In genomic region chr16:97006854-97007182, GRCm38 (mm10) we compare ENCODE assay signal across 13 mouse cellular contexts.
DNase-seq lines count a peak whose midpoint lies in the region; ATAC-seq and TF ChIP-seq lines count a peak whose summit lies in the region.
"Had no signal": no experiment of that assay in that cellular context is flagged by ENCODE, and none has a peak within 500 bp of the region (broad histone marks: within the 10 kb centered on the region; RNA-seq: fewer than 3 reads in every experiment).

No protein-coding gene starts in this region.

- TF ChIP-seq EP300 in liver, postnatal 0 days (IDR thresholded peaks at IDR 0.05; ENCODE audit: low read depth), result no peak
- TF ChIP-seq EP300 in lung, postnatal 0 days (IDR thresholded peaks at IDR 0.05), result no peak

- H3K4me1 ChIP-seq in liver, embryonic 11.5 days (replicated peaks; ENCODE audit: control insufficient read depth, insufficient read depth, low read length), result peaks cover 26% of the 10 kb centered on the region
- peaks cover 26% of the 10 kb centered on the region for H3K4me1 ChIP-seq in hindbrain, embryonic 12.5 days
- no peaks in the 10 kb centered on the region; the same call in 1 of the 2 replicates for H3K4me1 ChIP-seq in liver, postnatal 0 days (ENCODE audit: insufficient read depth)
- no peaks in the 10 kb centered on the region for H3K4me1 ChIP-seq in lung, postnatal 0 days (ENCODE audit: insufficient read depth, low read depth, low read length)
- H3K4me1 ChIP-seq: intestine, embryonic 15.5 days; neural tube, embryonic 12.5 days had no signal

- H3K27ac ChIP-seq in liver, embryonic 11.5 days (ENCODE audit: low read depth, low read length), result peak overlapping the region; percentile 90
- peak overlapping the region; percentile 81 for H3K27ac ChIP-seq in hindbrain, embryonic 12.5 days
- 0 out of 2 replicates have a peak overlapping the region, but pooled peaks have one; percentile 9 for H3K27ac ChIP-seq in liver, postnatal 0 days (ENCODE audit: low read depth)
- no peak overlapping the region for H3K27ac ChIP-seq in lung, postnatal 0 days (ENCODE audit: low read length)
- H3K27ac ChIP-seq: intestine, embryonic 15.5 days; neural tube, embryonic 12.5 days had no signal

- H3K4me3 ChIP-seq in liver, embryonic 11.5 days (ENCODE audit: low read depth, low read length), result no peak overlapping the region
- no peak overlapping the region for H3K4me3 ChIP-seq in hindbrain, embryonic 12.5 days
- H3K4me3 ChIP-seq in liver, postnatal 0 days (ENCODE audit: low read depth, low read length), result no peak overlapping the region
- H3K4me3 ChIP-seq in lung, postnatal 0 days (ENCODE audit: low read depth, low read length), result no peak overlapping the region
- H3K4me3 ChIP-seq: intestine, embryonic 15.5 days; layer of hippocampus, adult 2 months; neural tube, embryonic 12.5 days had no signal

- H3K27me3 ChIP-seq in liver, embryonic 11.5 days (replicated peaks; ENCODE audit: control insufficient read depth, insufficient read depth, low read length), result no peaks in the 10 kb centered on the region
- H3K27me3 ChIP-seq in hindbrain, embryonic 12.5 days, result no peaks in the 10 kb centered on the region
- no peaks in the 10 kb centered on the region for H3K27me3 ChIP-seq in liver, postnatal 0 days (ENCODE audit: insufficient read depth, low read length)
- H3K27me3 ChIP-seq in lung, postnatal 0 days (replicated peaks; ENCODE audit: insufficient read depth, low read length), result no peaks in the 10 kb centered on the region
- H3K27me3 ChIP-seq: intestine, embryonic 15.5 days; neural tube, embryonic 12.5 days had no signal

- no peak for TF ChIP-seq CTCF in liver, postnatal 0 days (IDR thresholded peaks at IDR 0.05; ENCODE audit: low read depth)
- no peak for TF ChIP-seq CTCF in lung, postnatal 0 days (IDR thresholded peaks at IDR 0.05)

- H3K36me3 ChIP-seq in liver, embryonic 11.5 days (ENCODE audit: control insufficient read depth, insufficient read depth, low read length), result no peaks in the 10 kb centered on the region
- H3K36me3 ChIP-seq in hindbrain, embryonic 12.5 days, result no peaks in the 10 kb centered on the region
- H3K36me3 ChIP-seq in liver, postnatal 0 days (replicated peaks; ENCODE audit: insufficient read depth, low read length), result no peaks in the 10 kb centered on the region
- no peaks in the 10 kb centered on the region for H3K36me3 ChIP-seq in lung, postnatal 0 days (ENCODE audit: insufficient read depth, low read length)
- H3K36me3 ChIP-seq: intestine, embryonic 15.5 days; neural tube, embryonic 12.5 days had no signal

- no peaks in the 10 kb centered on the region for H3K9me3 ChIP-seq in liver, embryonic 11.5 days (ENCODE audit: control insufficient read depth, low read length)
- H3K9me3 ChIP-seq in hindbrain, embryonic 12.5 days (replicated peaks), result no peaks in the 10 kb centered on the region
- no peaks in the 10 kb centered on the region for H3K9me3 ChIP-seq in liver, postnatal 0 days (ENCODE audit: low read length)
- no peaks in the 10 kb centered on the region for H3K9me3 ChIP-seq in lung, postnatal 0 days (ENCODE audit: low read length)
- H3K9me3 ChIP-seq: intestine, embryonic 15.5 days; neural tube, embryonic 12.5 days had no signal

- peak overlapping the region; percentile 54 for H3K4me2 ChIP-seq in liver, embryonic 11.5 days
- no peak overlapping the region for H3K4me2 ChIP-seq in hindbrain, embryonic 12.5 days (replicated peaks)
- H3K4me2 ChIP-seq in liver, postnatal 0 days (ENCODE audit: low read depth, low read length), result peak overlapping the region; percentile 37; the same call in 1 of the 2 replicates
- H3K4me2 ChIP-seq in lung, postnatal 0 days (replicated peaks; ENCODE audit: low read depth, low read length), result no peak overlapping the region
- H3K4me2 ChIP-seq: intestine, embryonic 15.5 days; neural tube, embryonic 12.5 days had no signal

- H3K9ac ChIP-seq in liver, embryonic 11.5 days (ENCODE audit: low read depth, low read length), result peak overlapping the region; percentile 56
- H3K9ac ChIP-seq in hindbrain, embryonic 12.5 days, result no peak overlapping the region
- H3K9ac ChIP-seq in liver, postnatal 0 days (replicated peaks), result no peak overlapping the region
- H3K9ac ChIP-seq in lung, postnatal 0 days (replicated peaks; ENCODE audit: low read depth), result no peak overlapping the region
- H3K9ac ChIP-seq: intestine, embryonic 15.5 days; neural tube, embryonic 12.5 days had no signal

- DNase-seq in liver, embryonic 11.5 days (ENCODE audit: low spot score), result no peak
- no peak for DNase-seq in liver
- DNase-seq in liver, postnatal 0 days, result no peak
- no peak for DNase-seq in kidney, adult 8-10 months
- DNase-seq in lung, postnatal 0 days (ENCODE audit: low spot score), result no peak
- DNase-seq in layer of hippocampus, postnatal 36 days, result no peak
- DNase-seq: heart, adult 18-20 months; lung, postnatal 4 days had no signal

- no peak; the same call in 1 of the 2 replicates for ATAC-seq in liver, embryonic 11.5 days (replicated peaks; ENCODE audit: low FRiP score)
- ATAC-seq in hindbrain, embryonic 12.5 days (ENCODE audit: low FRiP score), result no peak
- peak; percentile 16; the same call in 1 of the 2 replicates for ATAC-seq in liver, postnatal 0 days
- ATAC-seq in lung, postnatal 0 days, result no peak
- ATAC-seq in megakaryocyte, adult 5-6 weeks (ENCODE audit: poor library complexity, severe bottlenecking), result no peak

Comparison
In these comparisons a context has a peak if more than half of its experiments do, and no peak if none do; other contexts are left out.
1. H3K4me2 ChIP-seq: peak in liver, embryonic 11.5 days (single experiment) and liver, postnatal 0 days (single experiment); none in hindbrain, embryonic 12.5 days (single experiment) and lung, postnatal 0 days (single experiment).